Mouse (Mus musculus) CD8-positive naive resting alpha-beta T cell, adult 57 days (primary cell): Measurements from ENCODE around the gene Gm14781. TPM values are rescaled to one million over a fixed set of nuclear protein-coding genes. Genes with fewer than 3 reads are reported as not detected.

Experiments
- total RNA-seq: library from RNA; stranded (reverse); gene quantifications from one replicate; pipeline ENCODE4 v1.2.4, GENCODE M21; 2023

Gene Gm14781
- not detected for total RNA-seq

DNA sequence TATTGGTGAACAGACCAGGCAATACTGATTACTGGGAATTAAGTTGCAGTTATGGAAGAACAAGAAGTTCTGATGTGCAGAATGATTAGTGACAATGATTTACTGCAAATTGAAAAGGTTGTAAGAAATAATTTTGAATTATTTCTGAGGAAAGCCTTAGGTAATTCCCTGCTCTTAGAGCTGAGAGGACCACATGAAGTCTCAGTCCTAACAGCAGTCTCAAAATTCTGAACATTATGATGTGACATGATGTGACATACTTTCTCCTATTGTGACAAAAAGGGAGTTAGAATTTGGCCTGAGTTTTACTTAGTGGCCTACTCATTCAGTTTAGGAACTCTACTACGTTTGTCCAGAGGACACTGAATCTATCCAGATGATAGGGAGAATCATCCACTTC, at the start of gene Gm14781:
Gene Gm14781 (plus strand): TSS at position 301 of the 400 bp plus-strand sequence.

Other genes starting within 250 kb of the Gm14781 start
- gene Gm5072, start 239.7 kb upstream of the Gm14781 start, total RNA-seq, result not detected
- not detected for gene Gm8914, start 152.1 kb upstream of the Gm14781 start, total RNA-seq
- gene 1700084M14Rik, start 56.3 kb upstream of the Gm14781 start, total RNA-seq, result not detected
- gene Mageb5, start 150.8 kb downstream of the Gm14781 start, total RNA-seq, result not detected